Comparison of ENCODE assay signal across 9 mouse cellular contexts in genomic region chr11:59525237-59525636, GRCm38 (mm10). TPM values are rescaled to one million over a fixed set of nuclear protein-coding genes. Genes with fewer than 3 reads are reported as not detected.
DNase-seq lines count a peak whose midpoint lies in the region; ATAC-seq lines count a peak whose summit lies in the region.
"Had no signal": no experiment of that assay in that cellular context is flagged by ENCODE, and none has a peak within 500 bp of the region (broad histone marks: within the 10 kb centered on the region; RNA-seq: fewer than 3 reads in every experiment).

No protein-coding gene starts in this region.

- H3K4me1 ChIP-seq in lung, embryonic 16.5 days (replicated peaks; ENCODE audit: control insufficient read depth, insufficient read depth, low read length) = no peaks in the 10 kb centered on the region

- peak; percentile 52; the same call in 1 of the 2 replicates for ATAC-seq in lung, embryonic 16.5 days (ENCODE audit: low read depth)

- no peaks in the 10 kb centered on the region for H3K36me3 ChIP-seq in lung, embryonic 16.5 days (ENCODE audit: control insufficient read depth, insufficient read depth, low read length)

- H3K9me3 ChIP-seq in lung, embryonic 16.5 days (ENCODE audit: control insufficient read depth, low read length) = no peaks in the 10 kb centered on the region

- H3K27ac ChIP-seq in lung, embryonic 16.5 days (ENCODE audit: low read length) = no peak overlapping the region

- WGBS in lung, embryonic 16.5 days = 4% methylated on average over 10 of the region's 10 CpGs

- H3K9ac ChIP-seq in lung, embryonic 16.5 days (ENCODE audit: low read length) = no peak overlapping the region

- H3K4me3 ChIP-seq in lung, embryonic 16.5 days (ENCODE audit: low read length) = no peak overlapping the region

- DNase-seq in A20 (ENCODE audit: low read depth, low spot score) = peak; percentile 90
- peak; percentile 82 for DNase-seq in MN1 (ENCODE audit: low spot score)
- DNase-seq in cerebellum, adult 9-10 months = peak; percentile 91
- DNase-seq in gastrocnemius, adult 8-10 months (ENCODE audit: low spot score in 2 of 2) = peak; percentile 48 to 52
- peak; percentile 87 for DNase-seq in kidney, postnatal 36 days
- DNase-seq in right cerebral cortex, adult 18-20 months = peak; percentile 82
- DNase-seq in urinary bladder, postnatal 14 days (ENCODE audit: low spot score) = peak; percentile 80

- no peak overlapping the region for H3K4me2 ChIP-seq in lung, embryonic 16.5 days (ENCODE audit: low read depth, low read length)

- H3K27me3 ChIP-seq in lung, embryonic 16.5 days (ENCODE audit: control insufficient read depth, insufficient read depth, low read depth, low read length) = no peaks in the 10 kb centered on the region

RNA-seq across cellular contexts. Expression of gene Zkscan17, which starts 1.3 kb away (rescaled TPM):
- 10 to 100 TPM; 16.0 to 18.5 (median 16.9) TPM for total RNA-seq in gastrocnemius, adult 8-10 months (2022)
- 24.5 and 25.2 TPM in 2 replicates for polyA plus RNA-seq in lung, embryonic 16.5 days (2015; fragmentation: Nextera tagmentation; extraction: Ambion mirVana)

RNA-seq across cellular contexts. Expression of gene Nlrp3, which starts 16.1 kb away (rescaled TPM):
- under 1 TPM in 2 of 4 experiments, not detected in 2; 0.07 to 0.19 TPM for total RNA-seq in gastrocnemius, adult 8-10 months (2022)
- polyA plus RNA-seq in lung, embryonic 16.5 days (2015; fragmentation: Nextera tagmentation; extraction: Ambion mirVana) = 0.31 and 0.54 TPM in 2 replicates

RNA-seq across cellular contexts. Expression of gene Olfr222, which starts 50.8 kb away (rescaled TPM):
- total RNA-seq in gastrocnemius, adult 8-10 months (2022) = not detected
- polyA plus RNA-seq in lung, embryonic 16.5 days (2015; fragmentation: Nextera tagmentation; extraction: Ambion mirVana) = not detected in 2 replicates
- polyA plus RNA-seq: heart, embryonic 16.5 days had no signal

RNA-seq across cellular contexts. Expression of gene Zfp867, which starts 53.0 kb away (rescaled TPM):
- total RNA-seq in gastrocnemius, adult 8-10 months (2022) = 1 to 10 TPM; 2.6 to 2.9 (median 2.8) TPM
- polyA plus RNA-seq in lung, embryonic 16.5 days (2015; fragmentation: Nextera tagmentation; extraction: Ambion mirVana) = 7.8 and 10.0 TPM in 2 replicates
